Mouse (Mus musculus): ENCODE measurements around the gene Ccdc71l.

Ccdc71l gene

DNA sequence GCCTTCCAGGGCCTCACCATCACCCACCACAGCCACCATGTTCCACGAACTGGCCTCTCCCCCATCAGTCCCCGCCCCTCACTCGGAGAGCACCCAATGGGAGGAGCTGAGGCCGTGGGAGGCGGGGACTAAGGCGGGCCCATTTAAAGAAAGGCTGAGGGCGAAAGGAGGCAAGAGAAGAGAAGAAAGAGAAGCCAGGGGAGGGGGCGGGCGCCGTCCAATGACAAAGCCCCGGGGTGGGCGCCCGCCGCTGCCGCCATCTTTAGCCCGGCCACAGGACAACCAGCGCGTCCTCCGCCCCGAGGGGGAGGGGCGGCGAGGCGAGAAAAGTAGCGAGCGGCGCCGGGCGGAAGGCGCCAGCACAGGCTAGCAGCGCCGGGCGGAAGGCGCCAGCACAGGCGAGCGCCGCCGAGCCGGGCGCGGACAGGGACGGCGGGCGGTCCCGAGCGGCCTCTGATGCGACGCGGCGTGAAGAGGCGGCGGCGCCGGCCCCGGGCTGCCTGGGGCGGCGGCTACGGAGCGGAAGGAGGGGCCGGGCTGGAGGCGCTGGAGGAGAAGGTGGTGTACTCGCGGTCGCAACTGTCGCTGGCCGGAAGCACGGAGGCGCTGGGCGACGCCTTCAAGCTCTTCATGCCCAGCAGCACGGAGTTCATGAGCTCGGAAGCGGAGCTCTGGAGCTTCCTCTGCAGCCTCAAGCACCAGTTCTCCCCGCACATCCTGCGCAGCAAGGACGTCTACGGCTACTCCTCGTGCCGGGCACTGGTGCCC, at the start of gene Ccdc71l:
TSS of gene Ccdc71l (plus strand) at position 177 of the 768 bp plus-strand sequence.
- peak; percentile 81 to 84 for DNase-seq

- DNase-seq: no peak
Measured at GRCm38 (mm10) chr12:32339078-32339477, 39.4 kb upstream of the Ccdc71l start.

DNA sequence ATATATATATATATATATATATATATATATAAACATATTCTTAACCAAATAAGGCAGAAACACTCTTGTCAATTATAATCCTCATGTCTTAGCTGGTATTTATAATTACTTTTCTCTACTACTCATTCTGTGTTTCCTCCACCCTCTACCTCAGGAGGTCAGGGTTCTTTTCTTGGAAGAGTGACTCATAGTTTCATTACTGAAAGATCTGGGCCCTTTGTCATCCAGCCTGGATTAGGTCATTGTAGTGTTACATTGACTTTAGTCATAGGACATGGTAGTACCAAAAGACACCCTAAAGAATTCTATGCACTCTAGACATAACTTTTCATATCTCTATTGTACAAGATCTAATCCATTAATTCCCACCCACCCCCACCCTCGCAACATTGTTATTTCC, 35.0 kb upstream of the Ccdc71l start:
- DNase-seq: no peak

DNA sequence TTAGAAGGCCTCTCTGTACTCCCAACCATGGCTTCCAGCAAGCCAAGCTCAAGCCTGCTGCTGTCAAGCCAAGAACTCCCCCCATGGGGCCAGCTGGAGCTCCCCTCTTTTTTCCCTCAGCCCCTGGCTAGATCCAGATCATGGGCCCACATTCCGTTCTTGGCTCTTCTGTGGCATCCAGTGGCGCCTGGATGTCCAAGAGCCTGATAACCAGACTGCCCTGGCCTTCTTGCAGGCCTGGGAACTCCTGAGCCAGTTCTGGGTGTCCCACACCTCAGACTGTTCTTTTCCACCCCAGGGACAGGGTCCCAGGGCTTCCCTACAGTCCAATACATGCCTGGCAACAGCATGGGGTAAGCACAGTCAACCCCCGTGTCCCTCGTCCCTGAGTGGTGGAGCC, 32.4 kb upstream of the Ccdc71l start:
- DNase-seq: no peak

GRCm38 (mm10) chr12:32348493-32348892, 30.0 kb upstream of the Ccdc71l start:
- DNase-seq: no peak

GRCm38 (mm10) chr12:32351874-32352273, 26.6 kb upstream of the Ccdc71l start:
- no peak for DNase-seq

- peak; percentile 83 to 92 for DNase-seq
Measured at GRCm38 (mm10) chr12:32379296-32379725, 807 bp downstream of the Ccdc71l start.

GRCm38 (mm10) chr12:32379731-32380130, 1.2 kb downstream of the Ccdc71l start:
- DNase-seq: no peak

DNA sequence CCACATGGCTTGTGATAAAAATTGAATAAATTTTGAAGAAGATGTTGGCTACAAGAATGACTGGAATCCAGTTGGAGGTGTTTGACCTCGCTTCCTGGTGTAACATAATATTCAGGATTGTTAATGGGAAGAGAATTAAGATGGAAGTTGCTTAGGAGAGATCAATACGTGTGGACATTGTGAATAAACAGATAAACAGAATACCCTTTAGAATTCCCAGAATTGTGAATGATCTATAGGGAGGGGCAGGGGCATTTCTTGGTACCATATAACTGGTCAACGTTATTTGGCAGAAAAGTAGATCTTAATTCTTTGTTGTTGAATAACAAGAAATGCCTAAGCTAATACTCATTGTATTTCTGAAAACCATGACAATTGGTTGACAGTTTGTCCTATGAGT, 2.0 kb downstream of the Ccdc71l start:
- no peak for DNase-seq

- no peak for DNase-seq
Measured at GRCm38 (mm10) chr12:32381011-32381410, 2.5 kb downstream of the Ccdc71l start.

GRCm38 (mm10) chr12:32419537-32419936, 41.0 kb downstream of the Ccdc71l start:
- DNase-seq: no peak

GRCm38 (mm10) chr12:32427832-32428231, 49.3 kb downstream of the Ccdc71l start:
- no peak for DNase-seq

DNA sequence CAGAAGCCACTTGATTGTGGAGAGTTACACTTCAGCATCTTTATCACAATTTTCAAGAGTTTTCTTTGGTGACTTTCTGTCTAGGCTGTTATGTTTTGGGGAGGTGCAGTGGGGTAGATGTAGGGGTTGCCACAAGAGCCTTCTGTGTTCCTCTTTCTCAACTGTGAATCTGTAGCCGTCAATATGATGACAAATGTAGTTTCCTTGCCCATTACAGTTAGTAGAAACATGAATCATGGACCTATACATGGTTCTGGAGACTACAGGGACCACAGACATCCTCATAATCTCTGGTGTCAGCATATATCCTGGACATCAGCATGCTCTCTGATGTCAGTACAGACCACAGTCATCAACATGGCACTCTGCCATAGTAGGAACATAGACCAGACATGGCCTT, 52.5 kb downstream of the Ccdc71l start:
- no peak for DNase-seq

Data from spleen, adult 18-20 months (tissue).